Mouse (Mus musculus) small intestine, adult 2 months (tissue): ENCODE measurements around the gene Rpp38.

Source experiments
- CTCF ChIP-seq: fragments of 200-500 bp; IDR thresholded peaks from 2 replicates; pipeline ENCODE4 v1.5.1; 2012; ENCODE audit warnings: low read depth, mild to moderate bottlenecking, control low read depth, inconsistent platforms, low read length, moderate library complexity, mixed read lengths; ENCODE audit not compliant: insufficient replicate concordance, insufficient read length; ENCODE audit errors: extremely low read depth
- POLR2A ChIP-seq: fragments of 200-500 bp; IDR thresholded peaks from 2 replicates; pipeline ENCODE4 v1.6.1; 2012; ENCODE audit warnings: low read depth, mild to moderate bottlenecking, control low read depth, inconsistent platforms, low read length, moderate library complexity

- TF ChIP-seq POLR2A: no peak
- no peak for TF ChIP-seq CTCF
Observed at GRCm38 (mm10) chr2:3284473-3285180, 47.8 kb downstream of the Rpp38 start.
